Mouse (Mus musculus) hindbrain, embryonic 12.5 days (tissue): ENCODE measurements at regions not wholly inside any gene's neighbourhood (a gene's known extent, or its start where the extent isn't known, plus 50 kb on each side); places are given as distances from the start of the nearest gene placed in this dataset.

Experiments used
- ATAC-seq: fragments of 200-750 bp; cut with Nextera tagmentation; 2 replicates; pipeline ENCODE4 v1.8.0; 2017; ENCODE audit warnings: moderate TSS enrichment; ENCODE audit not compliant: low FRiP score
- H3K27ac ChIP-seq: fragments of 300-500 bp; sonication (generic); 2 replicates; pipeline ENCODE4 v1.5.1; 2016; ENCODE audit warnings: mild to moderate bottlenecking
- H3K27me3 ChIP-seq: fragments of 300-500 bp; sonication (generic); 2 replicates; pipeline ENCODE4 v1.6.1; 2016; ENCODE audit warnings: mild to moderate bottlenecking
- H3K36me3 ChIP-seq: fragments of 300-500 bp; sonication (generic); 2 replicates; pipeline ENCODE4 v1.6.1; 2016; ENCODE audit warnings: mild to moderate bottlenecking
- H3K4me1 ChIP-seq: fragments of 300-500 bp; sonication (generic); 2 replicates; pipeline ENCODE4 v1.6.1; 2016
- H3K4me2 ChIP-seq: fragments of 300-500 bp; sonication (generic); replicated peaks from 2 replicates; pipeline ENCODE4 v1.6.1; 2016; ENCODE audit warnings: mild to moderate bottlenecking
- H3K4me3 ChIP-seq: fragments of 300-500 bp; sonication (generic); 2 replicates; pipeline ENCODE4 v1.5.1; 2016; ENCODE audit warnings: mild to moderate bottlenecking
- H3K9ac ChIP-seq: fragments of 300-500 bp; sonication (generic); 2 replicates; pipeline ENCODE4 v1.6.1; 2016; ENCODE audit warnings: mild to moderate bottlenecking, moderate library complexity
- H3K9me3 ChIP-seq: fragments of 300-500 bp; sonication (generic); replicated peaks from 2 replicates; pipeline ENCODE4 v1.6.1; 2016; ENCODE audit warnings: mild to moderate bottlenecking
- WGBS: fragments of 180-500 bp; shearing (Covaris S2); methylation state at CpG from one replicate; pipeline ENCODE4 v1.1.7; 2016; 5-methylcytosine and 5-hydroxymethylcytosine counted together

DNA sequence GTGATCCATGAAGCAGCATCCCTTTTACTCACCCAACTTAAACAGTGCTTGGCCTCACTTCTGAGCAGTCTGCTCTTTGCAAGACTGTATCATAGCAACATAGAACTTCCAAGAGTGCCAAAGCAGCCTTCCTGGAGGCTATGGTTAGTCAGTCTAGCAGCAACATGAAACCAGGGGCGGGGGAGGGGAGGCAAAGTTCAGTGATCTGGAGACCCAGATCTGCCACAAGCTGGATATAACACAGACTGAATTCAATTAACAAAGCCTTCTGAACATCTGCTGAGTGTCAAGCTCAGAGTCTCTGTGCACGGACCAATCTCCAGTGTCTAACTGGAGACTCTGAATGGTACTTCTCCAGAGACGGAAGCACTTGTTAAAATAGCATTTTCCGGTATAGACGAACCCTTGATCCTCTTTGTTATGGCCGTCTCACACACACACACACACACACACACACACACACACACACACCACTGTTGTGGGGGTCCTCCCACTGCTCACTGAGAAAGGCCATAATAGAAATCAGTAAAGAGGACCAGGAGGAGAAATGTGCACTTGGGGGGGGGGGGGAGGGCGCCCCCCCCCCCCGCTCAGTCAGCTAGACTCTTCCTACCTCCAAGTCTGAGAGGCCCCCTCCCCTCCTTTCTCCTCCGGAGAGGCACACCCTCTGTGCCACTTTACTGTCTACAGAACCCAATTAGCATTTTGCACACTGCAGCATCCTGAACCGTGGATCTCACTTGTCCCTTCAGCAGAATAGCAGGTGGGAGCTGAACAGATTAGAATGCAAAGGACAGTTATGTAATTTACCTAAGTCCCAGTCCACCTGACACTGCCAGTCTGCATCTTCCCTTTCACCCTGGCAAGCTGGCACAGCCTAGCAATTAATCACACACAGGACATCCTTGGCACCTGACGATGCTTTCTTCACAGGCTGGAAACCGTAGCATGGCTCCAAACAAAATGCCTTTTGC is 112.3 kb upstream of the Slc22a22 start:
- 0 out of 2 replicates have a peak overlapping the region, but pooled peaks have one; percentile 18 for H3K9ac ChIP-seq
- no peaks in the 10 kb centered on the region for H3K36me3 ChIP-seq
- H3K27me3 ChIP-seq: no peaks in the 10 kb centered on the region
- H3K4me3 ChIP-seq: no peak overlapping the region
- peak overlapping the region; percentile 7; the same call in 1 of the 2 replicates for H3K27ac ChIP-seq
- H3K4me2 ChIP-seq: peak overlapping the region; percentile 19; the same call in 1 of the 2 replicates
- H3K9me3 ChIP-seq: no peaks in the 10 kb centered on the region
- H3K4me1 ChIP-seq: peaks cover 19% of the 10 kb centered on the region
- 34% methylated on average over 9 of the region's 12 CpGs for WGBS
- ATAC-seq: peak; percentile 80

DNA sequence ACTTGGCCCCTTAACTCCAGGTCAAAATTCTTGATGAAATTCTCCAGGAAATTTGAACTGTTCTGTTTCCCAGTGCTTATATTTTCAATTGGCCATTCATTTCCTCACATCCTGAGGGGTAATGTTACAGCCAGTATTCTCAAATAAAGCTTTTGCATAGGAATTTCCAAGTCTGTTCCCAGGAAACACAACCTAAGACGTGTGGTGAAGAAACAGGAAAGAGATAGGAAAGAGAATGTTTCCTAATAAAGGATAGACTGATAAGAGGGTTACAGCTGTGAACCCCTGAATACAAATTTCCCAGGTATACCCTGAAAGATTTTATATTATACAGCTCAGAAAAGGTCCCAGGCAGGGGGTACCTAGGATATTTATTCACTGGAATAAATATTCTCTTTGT is 108.0 kb upstream of the Slc22a22 start:
- H3K27me3 ChIP-seq: no peaks in the 10 kb centered on the region
- H3K4me3 ChIP-seq: no peak overlapping the region
- peaks cover 13% of the 10 kb centered on the region for H3K4me1 ChIP-seq
- no peaks in the 10 kb centered on the region for H3K9me3 ChIP-seq
- H3K4me2 ChIP-seq: no peak overlapping the region
- no peak overlapping the region for H3K27ac ChIP-seq
- no peaks in the 10 kb centered on the region for H3K36me3 ChIP-seq
- WGBS: 62% methylated on average over 1 of the region's 1 CpGs
- H3K9ac ChIP-seq: no peak overlapping the region
- no peak for ATAC-seq

DNA sequence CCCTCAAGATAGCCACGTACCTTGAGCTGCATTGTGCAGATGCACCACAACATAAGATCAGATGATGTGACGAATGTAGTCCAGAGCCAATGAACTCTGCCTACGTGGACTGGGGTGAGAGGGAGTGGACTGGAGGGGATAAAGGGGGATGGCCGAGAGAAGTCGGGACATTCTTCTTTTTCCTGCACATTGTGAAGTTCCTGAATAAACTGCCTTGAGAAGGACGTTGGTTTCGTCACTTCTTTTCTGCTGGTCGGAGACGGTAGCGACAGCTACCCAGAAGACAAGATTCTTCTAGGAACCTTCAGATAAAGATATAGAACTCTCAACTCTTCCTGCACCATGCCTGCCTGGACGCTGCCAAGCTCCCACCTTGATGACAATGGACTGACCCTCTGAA is 107.1 kb upstream of the Slc22a22 start:
- no peaks in the 10 kb centered on the region for H3K9me3 ChIP-seq
- no peaks in the 10 kb centered on the region for H3K27me3 ChIP-seq
- ATAC-seq: no peak
- no peak overlapping the region for H3K9ac ChIP-seq
- no peak overlapping the region for H3K27ac ChIP-seq
- H3K4me3 ChIP-seq: no peak overlapping the region
- H3K4me1 ChIP-seq: peaks cover 4% of the 10 kb centered on the region
- no peak overlapping the region for H3K4me2 ChIP-seq
- WGBS: 91% methylated on average over 11 of the region's 11 CpGs
- H3K36me3 ChIP-seq: no peaks in the 10 kb centered on the region

DNA sequence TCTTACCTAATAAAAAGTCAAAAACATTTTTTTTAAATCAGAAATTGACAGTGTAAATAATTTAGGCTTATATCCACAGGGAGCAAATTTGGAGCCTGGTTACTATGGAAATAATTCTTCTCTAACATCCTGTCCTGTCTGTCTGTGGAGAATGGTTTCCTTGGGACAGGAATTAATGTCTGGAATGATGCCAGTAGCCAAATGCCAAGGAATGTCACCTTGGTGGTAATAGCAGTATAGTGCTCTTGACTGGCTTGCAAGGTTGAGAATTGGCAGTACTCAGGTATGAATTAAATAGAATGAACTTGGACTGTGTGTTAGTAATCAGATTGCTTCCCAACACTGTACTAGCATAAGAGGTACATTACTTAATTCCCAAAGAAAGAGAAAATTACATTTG is 103.8 kb upstream of the Slc22a22 start:
- no peaks in the 10 kb centered on the region for H3K9me3 ChIP-seq
- no peak for ATAC-seq
- H3K4me1 ChIP-seq: no peaks in the 10 kb centered on the region
- H3K9ac ChIP-seq: no peak overlapping the region
- H3K27me3 ChIP-seq: no peaks in the 10 kb centered on the region
- H3K4me3 ChIP-seq: no peak overlapping the region
- H3K27ac ChIP-seq: no peak overlapping the region
- H3K36me3 ChIP-seq: no peaks in the 10 kb centered on the region
- no peak overlapping the region for H3K4me2 ChIP-seq

DNA sequence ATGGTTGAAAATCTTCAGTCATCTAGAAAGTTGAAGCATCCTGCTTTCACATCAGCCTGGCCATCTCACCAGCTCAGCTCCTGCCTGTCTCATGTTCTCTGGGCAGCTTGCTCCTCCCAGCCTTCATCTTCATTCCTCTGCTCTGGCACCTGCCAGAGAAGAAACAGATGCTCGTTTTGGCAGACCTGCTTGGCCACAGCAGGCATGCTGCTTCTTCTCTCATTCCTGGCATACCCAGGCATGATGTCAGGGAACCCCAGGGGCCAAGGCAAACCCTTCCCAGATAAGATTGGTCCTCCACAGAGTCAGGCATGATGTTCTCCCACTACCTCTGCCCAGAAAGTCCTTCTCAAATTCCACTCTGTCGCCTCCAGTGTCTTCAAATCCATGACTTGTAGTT is 101.4 kb upstream of the Slc22a22 start:
- no peak overlapping the region for H3K9ac ChIP-seq
- WGBS: 67% methylated on average over 2 of the region's 2 CpGs
- no peaks in the 10 kb centered on the region for H3K36me3 ChIP-seq
- H3K4me3 ChIP-seq: no peak overlapping the region
- no peaks in the 10 kb centered on the region for H3K4me1 ChIP-seq
- H3K27me3 ChIP-seq: no peaks in the 10 kb centered on the region
- ATAC-seq: no peak
- no peaks in the 10 kb centered on the region for H3K9me3 ChIP-seq
- no peak overlapping the region for H3K4me2 ChIP-seq
- no peak overlapping the region for H3K27ac ChIP-seq

DNA sequence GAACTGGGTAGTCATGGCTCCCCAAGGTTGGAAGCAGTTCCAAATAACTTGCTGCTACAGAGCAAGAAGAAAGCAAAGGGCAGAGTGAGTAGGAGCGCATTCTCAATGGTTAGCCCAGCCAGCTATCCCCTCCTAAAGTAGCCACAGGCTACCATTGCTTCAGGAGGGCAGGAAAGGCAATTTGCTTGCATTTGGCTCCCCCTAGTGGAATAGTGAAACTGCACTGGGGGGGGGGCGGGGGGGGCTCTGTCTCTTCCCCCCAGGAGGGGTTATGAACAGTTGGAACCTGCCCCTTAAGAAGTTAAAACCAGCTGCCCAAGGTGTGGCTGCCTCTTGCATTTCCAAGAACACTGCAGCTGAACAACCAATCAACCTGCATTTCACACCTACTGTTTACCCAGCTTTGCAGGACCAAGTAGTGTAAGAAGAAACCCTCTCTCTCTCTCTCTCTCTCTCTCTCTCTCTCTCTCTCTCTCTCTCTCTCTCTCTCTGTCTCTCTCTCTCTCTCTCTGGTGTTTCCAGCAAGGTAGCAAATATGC is 96.7 kb upstream of the Slc22a22 start:
- Histone ChIP-seq H3K9ac (no peak overlapping the region), H3K27ac (no peak overlapping the region), H3K36me3 (no peaks in the 10 kb centered on the region), H3K4me3 (no peak overlapping the region), H3K9me3 (no peaks in the 10 kb centered on the region), H3K27me3 (no peaks in the 10 kb centered on the region), H3K4me2 (no peak overlapping the region), H3K4me1 (no peaks in the 10 kb centered on the region)
- 42% methylated on average over 2 of the region's 2 CpGs for WGBS
- ATAC-seq: no peak

DNA sequence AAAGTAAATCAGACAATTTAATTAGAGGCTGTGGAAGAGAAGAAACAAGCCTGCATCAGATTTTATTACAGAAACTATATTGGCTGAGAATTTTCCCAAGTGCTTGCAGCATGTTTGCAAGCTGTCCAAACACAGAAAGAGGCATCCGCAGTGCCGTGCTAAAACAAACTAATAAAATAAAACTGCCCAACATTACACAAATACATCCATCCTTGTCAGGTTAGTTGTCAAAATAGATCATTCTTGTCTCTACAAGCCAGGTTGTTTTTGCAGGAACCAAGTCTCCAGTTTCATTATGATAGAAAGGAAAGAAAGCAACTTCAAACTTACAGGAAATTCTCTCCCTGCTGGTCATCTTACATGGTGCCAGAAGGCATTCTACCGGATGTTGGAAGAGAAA is 95.0 kb upstream of the Slc22a22 start:
- Histone ChIP-seq H3K4me3 (no peak overlapping the region), H3K27ac (no peak overlapping the region), H3K9me3 (no peaks in the 10 kb centered on the region), H3K36me3 (no peaks in the 10 kb centered on the region), H3K4me2 (no peak overlapping the region), H3K27me3 (no peaks in the 10 kb centered on the region), H3K9ac (no peak overlapping the region), H3K4me1 (no peaks in the 10 kb centered on the region)
- WGBS: 70% methylated on average over 3 of the region's 3 CpGs
- no peak for ATAC-seq

DNA sequence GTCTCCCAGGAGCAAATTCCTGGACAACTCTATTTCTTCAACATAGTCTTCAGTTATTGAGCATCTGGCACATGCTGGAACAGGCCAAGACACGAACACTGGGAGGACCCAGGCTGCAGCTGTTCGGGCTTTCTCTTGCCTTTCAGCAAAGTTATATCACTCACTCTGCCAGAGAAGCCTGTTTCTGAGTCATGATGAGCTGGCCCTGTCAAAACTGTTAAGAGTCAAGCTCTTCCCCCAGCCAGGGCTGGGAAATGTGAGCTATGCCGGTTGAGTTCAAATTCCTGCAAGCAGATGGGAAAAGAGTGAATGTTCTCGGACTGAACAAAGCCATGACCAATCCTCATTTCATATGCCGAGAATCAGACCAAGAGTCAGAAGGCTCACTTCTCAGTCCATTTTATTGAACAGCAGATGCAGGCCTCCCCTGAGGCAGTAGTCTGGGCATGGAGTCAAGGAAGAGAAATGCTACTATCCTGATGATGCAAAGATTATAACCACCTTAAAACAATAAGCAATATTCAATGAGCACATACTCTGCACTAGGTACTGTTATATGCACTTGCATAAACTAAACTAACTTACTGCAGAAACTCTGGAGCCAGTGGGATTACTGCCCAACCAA is 90.7 kb upstream of the Slc22a22 start:
- WGBS: 65% methylated on average over 5 of the region's 5 CpGs
- H3K4me3 ChIP-seq: no peak overlapping the region
- no peak for ATAC-seq

DNA sequence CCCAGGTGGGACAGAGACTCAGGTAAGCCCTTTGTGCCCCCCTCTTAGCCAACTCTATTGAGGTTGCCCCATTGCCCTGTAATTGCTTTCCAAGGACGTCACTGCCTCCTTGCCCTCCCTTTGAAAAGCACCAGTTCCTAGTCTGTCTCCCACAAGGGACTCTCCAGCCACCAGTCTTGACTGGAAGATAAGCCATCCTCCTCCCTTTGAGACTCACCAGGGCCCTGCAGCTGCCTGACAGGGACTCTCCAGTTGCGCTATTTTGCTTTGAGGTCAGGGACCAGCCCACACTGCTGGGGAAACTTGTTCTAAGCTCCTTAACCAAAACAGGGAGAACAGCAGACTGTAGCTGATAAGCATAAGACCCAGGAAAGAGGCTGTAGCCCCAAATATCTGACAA is 69.7 kb upstream of the Slc22a22 start:
- ATAC-seq: no peak
- WGBS: 37% methylated on average over 2 of the region's 2 CpGs
- Histone ChIP-seq H3K36me3 (no peaks in the 10 kb centered on the region), H3K4me3 (no peak overlapping the region), H3K9me3 (no peaks in the 10 kb centered on the region), H3K27ac (no peak overlapping the region), H3K4me1 (no peaks in the 10 kb centered on the region), H3K9ac (no peak overlapping the region), H3K4me2 (no peak overlapping the region), H3K27me3 (no peaks in the 10 kb centered on the region)

More for the DNA sequence above, 90.7 kb upstream of the Slc22a22 start:
- Histone ChIP-seq H3K4me1 (peaks cover 4% of the 10 kb centered on the region; the same call in 1 of the 2 replicates), H3K9me3 (no peaks in the 10 kb centered on the region), H3K36me3 (no peaks in the 10 kb centered on the region), H3K4me2 (no peak overlapping the region), H3K27ac (no peak overlapping the region), H3K27me3 (no peaks in the 10 kb centered on the region), H3K9ac (no peak overlapping the region)

DNA sequence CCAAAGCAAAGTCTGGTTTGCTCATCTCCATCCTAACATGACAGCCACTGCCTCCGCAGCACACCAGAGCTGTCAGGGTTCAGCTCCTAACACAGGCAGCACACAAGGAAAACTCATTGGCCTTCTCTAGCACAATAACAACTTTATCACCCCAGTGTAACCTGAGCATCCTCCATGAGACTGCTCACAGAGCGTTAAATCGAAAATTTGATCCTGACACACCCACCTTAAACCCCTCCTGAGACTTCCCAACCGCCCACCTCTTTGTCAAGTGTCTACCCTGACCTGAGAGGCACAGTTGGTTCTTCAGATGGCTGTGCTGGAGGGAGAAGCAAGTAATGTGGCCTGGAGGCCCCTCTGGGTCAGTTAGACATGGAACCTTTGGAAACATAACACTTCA is 67.7 kb upstream of the Slc22a22 start:
- H3K27me3 ChIP-seq: no peaks in the 10 kb centered on the region
- no peak overlapping the region for H3K4me3 ChIP-seq
- no peak overlapping the region for H3K9ac ChIP-seq
- 70% methylated on average over 4 of the region's 4 CpGs for WGBS
- no peaks in the 10 kb centered on the region for H3K36me3 ChIP-seq
- no peak for ATAC-seq
- H3K4me2 ChIP-seq: no peak overlapping the region
- H3K9me3 ChIP-seq: no peaks in the 10 kb centered on the region
- H3K27ac ChIP-seq: no peak overlapping the region
- H3K4me1 ChIP-seq: no peaks in the 10 kb centered on the region

DNA sequence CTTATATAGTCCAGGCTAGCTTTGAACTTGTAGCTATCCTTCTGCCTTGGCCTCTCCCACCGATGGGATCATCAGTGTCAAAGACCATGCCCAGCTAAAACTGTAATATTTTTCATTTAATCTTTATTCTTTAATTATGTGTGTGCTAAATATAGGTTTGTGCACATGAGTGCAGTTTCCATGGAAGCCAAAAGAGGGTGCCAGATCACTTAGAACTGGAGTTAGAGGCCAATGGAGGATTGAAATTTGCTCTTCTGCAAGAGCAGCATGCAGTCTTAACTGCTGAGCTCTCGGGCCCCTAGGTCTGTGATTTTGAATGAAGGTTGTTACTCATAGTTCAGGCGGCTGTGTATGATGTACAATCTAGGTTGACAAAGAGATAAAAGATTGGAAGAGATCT is 66.6 kb upstream of the Slc22a22 start:
- H3K9me3 ChIP-seq: no peaks in the 10 kb centered on the region
- H3K36me3 ChIP-seq: no peaks in the 10 kb centered on the region
- 80% methylated on average over 3 of the region's 3 CpGs for WGBS
- no peak for ATAC-seq
- H3K27me3 ChIP-seq: no peaks in the 10 kb centered on the region
- no peak overlapping the region for H3K27ac ChIP-seq
- H3K4me2 ChIP-seq: no peak overlapping the region
- no peak overlapping the region for H3K4me3 ChIP-seq
- no peaks in the 10 kb centered on the region for H3K4me1 ChIP-seq
- H3K9ac ChIP-seq: no peak overlapping the region

DNA sequence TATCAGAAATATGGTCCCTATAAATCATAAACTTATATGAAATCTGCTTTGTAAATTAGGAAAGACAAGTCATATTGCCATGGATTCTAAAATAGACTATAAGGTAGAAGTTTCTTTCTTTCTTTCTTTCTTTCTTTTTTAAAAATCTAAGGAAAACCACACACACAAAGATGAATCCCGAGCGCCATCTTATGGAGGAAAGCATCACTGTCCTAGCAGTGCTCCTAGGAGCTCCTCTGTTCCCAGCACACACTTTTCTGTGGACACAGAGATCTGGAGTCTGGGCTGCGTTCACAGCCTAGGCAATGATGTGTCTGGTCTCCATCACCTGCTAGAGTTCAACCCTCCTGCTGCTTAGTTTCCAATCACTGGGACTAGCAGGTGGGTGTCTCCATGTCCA is 65.2 kb upstream of the Slc22a22 start:
- H3K9me3 ChIP-seq: no peaks in the 10 kb centered on the region
- no peaks in the 10 kb centered on the region for H3K27me3 ChIP-seq
- no peak overlapping the region for H3K9ac ChIP-seq
- H3K4me2 ChIP-seq: no peak overlapping the region
- WGBS: 28% methylated on average over 3 of the region's 3 CpGs
- no peaks in the 10 kb centered on the region for H3K36me3 ChIP-seq
- H3K27ac ChIP-seq: no peak overlapping the region
- H3K4me1 ChIP-seq: no peaks in the 10 kb centered on the region
- no peak for ATAC-seq
- no peak overlapping the region for H3K4me3 ChIP-seq
